In the genomic region with DNA sequence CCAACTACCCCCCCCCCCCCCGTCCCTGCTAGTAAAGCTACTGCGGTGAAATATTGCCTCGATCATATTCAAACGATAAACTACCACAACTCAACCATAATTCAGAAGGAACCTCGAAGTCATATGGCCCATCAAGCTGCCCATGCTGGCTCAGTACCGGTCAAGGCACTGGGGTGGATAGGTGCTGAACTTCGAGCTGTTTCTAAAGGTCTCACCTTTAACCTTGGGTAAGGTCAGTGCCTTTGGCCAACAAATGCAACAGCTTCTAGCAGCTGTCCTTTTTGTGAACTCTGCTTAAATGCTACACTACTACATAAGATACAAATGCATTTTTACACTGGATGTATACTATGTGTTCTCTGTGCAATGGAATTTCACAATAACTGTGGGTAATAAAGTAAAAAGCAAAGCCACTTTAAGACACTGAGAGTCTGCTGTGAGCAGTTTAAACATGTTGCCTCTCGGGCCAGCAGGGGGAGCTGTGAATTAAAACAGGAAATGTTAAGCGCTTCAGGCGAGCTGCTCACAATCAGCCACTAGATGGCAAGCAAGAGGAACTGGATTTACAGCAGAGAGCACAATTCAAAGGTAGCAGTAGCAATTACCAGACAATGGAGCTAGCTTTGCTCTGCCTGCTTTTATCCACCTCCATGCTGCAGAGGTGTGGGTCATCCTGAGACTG, we compare ENCODE assay signal across 8 mouse cellular contexts. TPM values are rescaled to one million over a fixed set of nuclear protein-coding genes. Genes with fewer than 3 reads are reported as not detected.
DNase-seq lines count a peak whose midpoint lies in the region; ATAC-seq and TF ChIP-seq lines count a peak whose summit lies in the region.

No protein-coding gene starts in this region.

- 59% methylated on average over 10 of the region's 10 CpGs for WGBS in hindbrain, embryonic 11.5 days
- 55% methylated on average over 10 of the region's 10 CpGs for WGBS in lung, postnatal 0 days

- no peak for TF ChIP-seq EP300 in lung, postnatal 0 days (IDR thresholded peaks at IDR 0.05)

- no peaks in the 10 kb centered on the region for H3K9me3 ChIP-seq in hindbrain, embryonic 11.5 days (ENCODE audit: control insufficient read depth, low read length)
- no peaks in the 10 kb centered on the region for H3K9me3 ChIP-seq in lung, postnatal 0 days (ENCODE audit: low read length)

- peak; percentile 77 for DNase-seq in Muller cell, postnatal 12 days (ENCODE audit: inconsistent ontology term)
- DNase-seq in cerebellum, adult 9-10 months: peak; percentile 95
- DNase-seq in hindbrain, embryonic 11.5 days (ENCODE audit: low spot score): peak; percentile 95
- DNase-seq in layer of hippocampus, adult 9-11 months: peak; percentile 91
- DNase-seq in lung, postnatal 0 days (ENCODE audit: low spot score): peak; percentile 96
- DNase-seq in retina, embryonic 14.5 days (ENCODE audit: low spot score): peak; percentile 97
- DNase-seq in thymus, postnatal 36 days: peak; percentile 85 to 89

- H3K9ac ChIP-seq in hindbrain, embryonic 11.5 days (ENCODE audit: low read depth, low read length): no peak overlapping the region
- H3K9ac ChIP-seq in lung, postnatal 0 days (replicated peaks; ENCODE audit: low read depth): no peak overlapping the region

- TF ChIP-seq CTCF in lung, postnatal 0 days (IDR thresholded peaks at IDR 0.05): peak; percentile 99

- H3K4me1 ChIP-seq in hindbrain, embryonic 11.5 days (replicated peaks; ENCODE audit: control insufficient read depth, insufficient read depth, low read length): no peaks in the 10 kb centered on the region
- no peaks in the 10 kb centered on the region for H3K4me1 ChIP-seq in lung, postnatal 0 days (ENCODE audit: insufficient read depth, low read depth, low read length)

- ATAC-seq in frontal cortex, adult (ENCODE audit: low TSS enrichment): peak; percentile 86
- ATAC-seq in hindbrain, embryonic 11.5 days (ENCODE audit: low FRiP score): peak; percentile 64
- ATAC-seq in lung, postnatal 0 days: peak; percentile 87

- 0 out of 2 replicates have a peak, but pooled peaks cover 6% of the 10 kb centered on the region for H3K36me3 ChIP-seq in hindbrain, embryonic 11.5 days (ENCODE audit: control insufficient read depth, insufficient read depth, low read length)
- H3K36me3 ChIP-seq in lung, postnatal 0 days (ENCODE audit: insufficient read depth, low read length): peaks cover 6% of the 10 kb centered on the region; the same call in 1 of the 2 replicates

- no peak overlapping the region for H3K4me2 ChIP-seq in hindbrain, embryonic 11.5 days (replicated peaks; ENCODE audit: low read depth, low read length)
- no peak overlapping the region for H3K4me2 ChIP-seq in lung, postnatal 0 days (replicated peaks; ENCODE audit: low read depth, low read length)

- H3K27ac ChIP-seq in hindbrain, embryonic 11.5 days (ENCODE audit: low read depth, low read length): peak overlapping the region; percentile 51
- H3K27ac ChIP-seq in lung, postnatal 0 days (ENCODE audit: low read length): no peak overlapping the region

- no peak overlapping the region for H3K4me3 ChIP-seq in hindbrain, embryonic 11.5 days (ENCODE audit: low read depth, low read length)
- no peak overlapping the region for H3K4me3 ChIP-seq in lung, postnatal 0 days (ENCODE audit: low read depth, low read length)

- H3K27me3 ChIP-seq in hindbrain, embryonic 11.5 days (ENCODE audit: control insufficient read depth, insufficient read depth, low read length): no peaks in the 10 kb centered on the region
- H3K27me3 ChIP-seq in lung, postnatal 0 days (replicated peaks; ENCODE audit: insufficient read depth, low read length): no peaks in the 10 kb centered on the region

RNA-seq across cellular contexts. Expression of gene Ldhal6b, which starts 10.7 kb away (rescaled TPM):
- polyA plus RNA-seq in hindbrain, embryonic 11.5 days (2014; fragmentation: Nextera tagmentation; extraction: Ambion mirVana): not detected in 2 replicates
- polyA plus RNA-seq in lung, postnatal 0 days (2015; fragmentation: Nextera tagmentation; extraction: Ambion mirVana): not detected in 2 replicates

RNA-seq across cellular contexts. Expression of gene Tmem242, which starts 10.8 kb away (rescaled TPM):
- polyA plus RNA-seq in hindbrain, embryonic 11.5 days (2014; fragmentation: Nextera tagmentation; extraction: Ambion mirVana): 129 and 142 TPM in 2 replicates
- 84.3 and 89.0 TPM in 2 replicates for polyA plus RNA-seq in lung, postnatal 0 days (2015; fragmentation: Nextera tagmentation; extraction: Ambion mirVana)
